Mouse (Mus musculus): ENCODE data around the gene Kcnk5.

DNA sequence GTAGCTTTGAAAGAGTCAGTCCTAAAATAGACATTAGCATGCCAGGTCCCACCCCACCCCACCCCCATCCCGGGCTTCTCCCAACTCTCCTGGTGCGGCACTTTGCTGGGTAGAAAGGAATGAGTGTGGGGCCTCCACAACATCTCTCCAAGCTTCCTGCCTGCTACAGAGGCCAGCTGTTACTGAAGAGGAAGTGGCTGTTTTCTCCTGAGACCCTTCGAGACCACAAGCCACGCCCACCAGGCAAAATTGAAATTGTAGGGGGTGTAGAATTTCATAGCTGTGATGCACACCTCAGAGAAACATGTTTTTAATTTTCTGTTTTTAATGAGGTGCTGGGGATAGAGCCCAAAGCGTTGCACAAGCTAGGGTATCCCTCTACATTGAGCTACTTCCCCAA, 60.7 kb downstream of the Kcnk5 start:
- TF ChIP-seq CTCF (conservative IDR thresholded peaks at IDR 0.05; ENCODE audit: insufficient read depth, insufficient read length, low read depth, low read length), result no peak
- no peak for TF ChIP-seq POLR2A (IDR thresholded peaks at IDR 0.05; ENCODE audit: low read depth, low read length)
